Comparison of ENCODE assay signal across 9 mouse cellular contexts in the genomic region with DNA sequence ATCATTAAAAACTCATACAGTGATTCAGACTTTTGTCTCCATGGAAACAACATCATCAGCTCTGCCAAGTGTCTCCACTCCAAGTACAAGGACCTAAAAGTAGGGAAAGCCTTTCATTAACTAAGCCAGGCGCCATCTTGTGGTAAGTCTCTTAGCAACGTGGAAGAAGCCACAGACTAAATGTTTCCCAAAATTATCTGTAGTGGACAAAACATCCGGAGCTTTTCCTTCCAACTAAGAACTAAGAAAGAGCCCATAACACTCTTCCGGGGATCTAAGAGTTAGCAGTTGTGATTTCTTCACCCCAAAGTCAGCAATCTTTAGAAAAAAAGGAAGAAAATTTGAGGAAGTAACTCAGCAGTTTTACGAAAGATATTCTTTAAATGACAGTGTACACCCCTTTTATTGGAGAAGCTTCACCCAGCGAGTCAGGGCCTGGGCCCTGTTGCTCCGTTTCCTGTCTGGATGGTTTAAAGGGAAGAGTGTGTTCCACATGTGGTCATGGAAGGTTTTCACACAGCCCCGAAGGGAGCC. TPM values are rescaled to one million over a fixed set of nuclear protein-coding genes. Genes with fewer than 3 reads are reported as not detected.
DNase-seq lines count a peak whose midpoint lies in the region; ATAC-seq and TF ChIP-seq lines count a peak whose summit lies in the region.
"Had no signal": no experiment of that assay in that cellular context is flagged by ENCODE, and none has a peak within 500 bp of the region (broad histone marks: within the 10 kb centered on the region; RNA-seq: fewer than 3 reads in every experiment).

No protein-coding gene starts in this region.

- WGBS in cerebellum, adult 2 months = 51% methylated on average over 8 of the region's 8 CpGs
- 59% methylated on average over 8 of the region's 8 CpGs for WGBS in midbrain, embryonic 14.5 days

- H3K9me3 ChIP-seq in ES-E14 (ENCODE audit: control insufficient read depth, insufficient read depth, low read depth, low read length) = no peaks in the 10 kb centered on the region
- H3K9me3 ChIP-seq in midbrain, embryonic 14.5 days (ENCODE audit: control insufficient read depth, low read length) = no peaks in the 10 kb centered on the region
- H3K9me3 ChIP-seq: embryonic facial prominence, embryonic 15.5 days had no signal

- no peak overlapping the region for H3K4me2 ChIP-seq in midbrain, embryonic 14.5 days (ENCODE audit: low read length)
- H3K4me2 ChIP-seq: embryonic facial prominence, embryonic 15.5 days had no signal

- no peak overlapping the region for H3K27ac ChIP-seq in ES-E14 (ENCODE audit: insufficient read depth, low read depth, low read length, poor library complexity, severe bottlenecking)
- no peak overlapping the region for H3K27ac ChIP-seq in cerebellum, adult 2 months (ENCODE audit: insufficient read depth, low read length)
- H3K27ac ChIP-seq in left cerebral cortex, adult 2 months = no peak overlapping the region
- H3K27ac ChIP-seq in midbrain, embryonic 14.5 days (replicated peaks; ENCODE audit: low read depth, low read length) = no peak overlapping the region
- H3K27ac ChIP-seq: embryonic facial prominence, embryonic 15.5 days had no signal

- no peak for ATAC-seq in midbrain, embryonic 14.5 days (ENCODE audit: low FRiP score, low TSS enrichment)
- no peak for ATAC-seq in inflammation-experienced regulatory T-cells, adult 6 months

- intact Hi-C loops in heart, postnatal 25 days (cut with DNase I) = loop anchor here (1.0 to 5.0 kb wide), 3 partner anchors 319 to 678 kb away; no protein-coding TSS in a partner anchor
- intact Hi-C loops in left cerebral cortex, adult 2 months (cut with DNase I) = loop anchor here (1.0 to 5.0 kb wide), 4 partner anchors 56 to 683 kb away; a partner anchor contains a TSS

- no peak for TF ChIP-seq POLR2A in cerebellum, adult 2 months (IDR thresholded peaks at IDR 0.05; ENCODE audit: borderline replicate concordance, insufficient read depth, low read length)

- no peak overlapping the region for H3K4me3 ChIP-seq in ES-E14 (ENCODE audit: insufficient read depth in 1 of 2, low read depth in 1 of 2, low read length in 2 of 2, poor library complexity in 1 of 2, severe bottlenecking in 1 of 2)
- H3K4me3 ChIP-seq in cerebellum, adult 2 months (replicated peaks; ENCODE audit: insufficient read depth, low read depth, low read length) = no peak overlapping the region
- H3K4me3 ChIP-seq in left cerebral cortex, adult 2 months = no peak overlapping the region
- H3K4me3 ChIP-seq in midbrain, embryonic 14.5 days (replicated peaks; ENCODE audit: low read depth, low read length) = no peak overlapping the region
- H3K4me3 ChIP-seq: embryonic facial prominence, embryonic 15.5 days had no signal

- no peak overlapping the region for H3K9ac ChIP-seq in ES-E14 (ENCODE audit: insufficient read depth, low read depth, low read length, poor library complexity, severe bottlenecking)
- H3K9ac ChIP-seq in midbrain, embryonic 14.5 days (replicated peaks; ENCODE audit: low read length) = no peak overlapping the region
- H3K9ac ChIP-seq: embryonic facial prominence, embryonic 15.5 days had no signal

- H3K27me3 ChIP-seq in cerebellum, adult 2 months (ENCODE audit: control insufficient read depth, insufficient read depth, low read length) = no peaks in the 10 kb centered on the region
- no peaks in the 10 kb centered on the region for H3K27me3 ChIP-seq in midbrain, embryonic 14.5 days (ENCODE audit: control insufficient read depth, insufficient read depth, low read length)
- H3K27me3 ChIP-seq: embryonic facial prominence, embryonic 15.5 days had no signal

- peak; percentile 52; the same call in 1 of the 2 replicates for TF ChIP-seq CTCF in cerebellum, adult 2 months (IDR thresholded peaks at IDR 0.05; ENCODE audit: borderline replicate concordance, insufficient read depth, low read depth, low read length)
- TF ChIP-seq CTCF in left cerebral cortex, adult 2 months (IDR thresholded peaks at IDR 0.05) = peak; percentile 73

- no peaks in the 10 kb centered on the region for H3K4me1 ChIP-seq in ES-E14 (ENCODE audit: control insufficient read depth in 2 of 2, insufficient read depth in 2 of 2, low read length in 2 of 2, poor library complexity in 1 of 2)
- H3K4me1 ChIP-seq in cerebellum, adult 2 months (ENCODE audit: control insufficient read depth, insufficient read depth, low read length) = no peaks in the 10 kb centered on the region
- H3K4me1 ChIP-seq in midbrain, embryonic 14.5 days (ENCODE audit: control insufficient read depth, insufficient read depth, low read length) = no peaks in the 10 kb centered on the region
- H3K4me1 ChIP-seq: embryonic facial prominence, embryonic 15.5 days had no signal

- in situ Hi-C loops in ES-E14 (cut with MboI; ENCODE audit: low sequenced_read_pairs in 2 of 2, unreplicated experiment in 2 of 2) = no loop called here

- peak; percentile 58 for DNase-seq in heart, adult 8-10 months (ENCODE audit: low spot score)
- DNase-seq in heart, postnatal 25 days (ENCODE audit: low spot score) = no peak
- DNase-seq in ES-E14 (ENCODE audit: low read depth, low spot score) = peak; percentile 33
- peak; percentile 26 to 52 for DNase-seq in cerebellum, adult 2 months
- peak; percentile 10 for DNase-seq in gastrocnemius, postnatal 25 days
- DNase-seq in left cerebral cortex, adult 2 months (ENCODE audit: extremely low spot score in 1 of 2, low spot score in 2 of 2) = peak; percentile 32 to 38
- peak; percentile 92 for DNase-seq in midbrain, embryonic 14.5 days

- no peaks in the 10 kb centered on the region for H3K36me3 ChIP-seq in ES-E14 (ENCODE audit: control insufficient read depth, insufficient read depth, low read length, poor library complexity, severe bottlenecking)
- H3K36me3 ChIP-seq in midbrain, embryonic 14.5 days (ENCODE audit: control insufficient read depth, insufficient read depth, low read length) = no peaks in the 10 kb centered on the region
- H3K36me3 ChIP-seq: embryonic facial prominence, embryonic 15.5 days had no signal

TF ChIP-seq in ES-E14, 5 proteins besides CTCF, POLR2A, EP300 and RAD21:
- no peak for TF ChIP-seq HCFC1 (IDR thresholded peaks at IDR 0.05; ENCODE audit: borderline replicate concordance, insufficient read depth, low read length)
- no peak for TF ChIP-seq CHD2 (IDR thresholded peaks at IDR 0.05; ENCODE audit: low read depth, low read length)
- peak; percentile 59; the same call in 1 of the 2 replicates for TF ChIP-seq ZC3H11A (IDR thresholded peaks at IDR 0.05; ENCODE audit: borderline replicate concordance, low read depth, low read length)

RNA-seq across cellular contexts. Expression of a gene that starts 56.5 kb away (rescaled TPM):
- 1 to 10 TPM; 3.6 to 5.0 (median 4.3) TPM for total RNA-seq in heart, adult 8-10 months (2022)
- 1 to 10 TPM; 4.6 to 5.3 TPM for total RNA-seq in heart, postnatal 25 days (2021)
- 12.5 and 22.0 TPM in 2 replicates for total RNA-seq in ES-E14 (2012; rRNA removed)
- 25.3 and 25.6 TPM in 2 replicates for polyA plus RNA-seq in cerebellum, adult 2 months (2012; rRNA removed)
- total RNA-seq in gastrocnemius, postnatal 25 days (2021) = 1 to 10 TPM; 1.5 to 2.5 TPM
- 100 to 1,000 TPM; 129 to 132 TPM for total RNA-seq in left cerebral cortex, adult 2 months (2021)
- polyA plus RNA-seq in midbrain, embryonic 14.5 days (2014; fragmentation: Nextera tagmentation; extraction: Ambion mirVana) = 6.0 and 6.4 TPM in 2 replicates
- 10 to 100 TPM in 1 of 3 experiments, 1 to 10 TPM in 2; 8.0 to 13.0 (median 9.3) TPM for polyA plus RNA-seq in inflammation-experienced regulatory T-cells, adult 6 months (2017; shearing (Covaris generic))
